Mouse (Mus musculus): ENCODE measurements around the gene Olfr485. TPM values are rescaled to one million over a fixed set of nuclear protein-coding genes. Genes with fewer than 3 reads are reported as not detected.

Gene Olfr485
- not detected in 2 replicates for polyA plus RNA-seq (2012; ENCODE audit: low replicate concordance)

GRCm38 (mm10) chr7:108159771-108160170 is at the start of gene Olfr485:
TSS of gene Olfr485 (minus strand) at chr7:108159871.

GRCm38 (mm10) chr7:108172642-108173041 is 13.0 kb upstream of the Olfr485 start, which contains the start of gene Olfr486:
TSS of gene Olfr486 (minus strand) at chr7:108172742.

GRCm38 (mm10) chr7:108127349-108127748 is 32.3 kb downstream of the Olfr485 start, which contains the start of gene Olfr484:
TSS of gene Olfr484 (minus strand) at chr7:108127449.

Other genes starting within 250 kb of the Olfr485 start
- gene Olfr473, start 229.4 kb downstream of the Olfr485 start, polyA plus RNA-seq (2012; ENCODE audit: low replicate concordance) = not detected in 2 replicates
- not detected in 2 replicates for gene Olfr474, start 205.2 kb downstream of the Olfr485 start, polyA plus RNA-seq (2012; ENCODE audit: low replicate concordance)
- gene Olfr476, start 195.1 kb downstream of the Olfr485 start, polyA plus RNA-seq (2012; ENCODE audit: low replicate concordance) = not detected in 2 replicates
- not detected in 2 replicates for gene Olfr477, start 173.2 kb downstream of the Olfr485 start, polyA plus RNA-seq (2012; ENCODE audit: low replicate concordance)
- not detected in 2 replicates for gene Olfr478, start 125.9 kb downstream of the Olfr485 start, polyA plus RNA-seq (2012; ENCODE audit: low replicate concordance)
- not detected in 2 replicates for gene Olfr479, start 109.2 kb downstream of the Olfr485 start, polyA plus RNA-seq (2012; ENCODE audit: low replicate concordance)
- gene Olfr480, start 92.5 kb downstream of the Olfr485 start, polyA plus RNA-seq (2012; ENCODE audit: low replicate concordance) = not detected in 2 replicates
- gene Olfr481, start 80.0 kb downstream of the Olfr485 start, polyA plus RNA-seq (2012; ENCODE audit: low replicate concordance) = 0.03 TPM in 1 of 2 replicates, not detected in the other
- not detected in 2 replicates for gene Olfr482, start 62.3 kb downstream of the Olfr485 start, polyA plus RNA-seq (2012; ENCODE audit: low replicate concordance)
- not detected in 2 replicates for gene Olfr483, start 59.0 kb downstream of the Olfr485 start, polyA plus RNA-seq (2012; ENCODE audit: low replicate concordance)
- gene Olfr484, start 32.4 kb downstream of the Olfr485 start, polyA plus RNA-seq (2012; ENCODE audit: low replicate concordance) = not detected in 2 replicates
- gene Olfr486, start 12.9 kb upstream of the Olfr485 start, polyA plus RNA-seq (2012; ENCODE audit: low replicate concordance) = not detected in 2 replicates
- gene Olfr487, start 54.8 kb upstream of the Olfr485 start, polyA plus RNA-seq (2012; ENCODE audit: low replicate concordance) = not detected in 2 replicates
- 0.08 TPM in 1 of 2 replicates, not detected in the other for gene Olfr488, start 98.5 kb upstream of the Olfr485 start, polyA plus RNA-seq (2012; ENCODE audit: low replicate concordance)
- gene Olfr490, start 129.1 kb upstream of the Olfr485 start, polyA plus RNA-seq (2012; ENCODE audit: low replicate concordance) = not detected in 2 replicates
- gene Olfr491, start 153.6 kb upstream of the Olfr485 start, polyA plus RNA-seq (2012; ENCODE audit: low replicate concordance) = not detected in 2 replicates
- not detected in 2 replicates for gene Olfr492, start 163.8 kb upstream of the Olfr485 start, polyA plus RNA-seq (2012; ENCODE audit: low replicate concordance)
- gene Olfr493, start 187.1 kb upstream of the Olfr485 start, polyA plus RNA-seq (2012; ENCODE audit: low replicate concordance) = not detected in 2 replicates
- not detected in 2 replicates for gene Olfr494, start 205.5 kb upstream of the Olfr485 start, polyA plus RNA-seq (2012; ENCODE audit: low replicate concordance)
- not detected in 2 replicates for gene Olfr495, start 233.3 kb upstream of the Olfr485 start, polyA plus RNA-seq (2012; ENCODE audit: low replicate concordance)